Mouse (Mus musculus): ENCODE results near the gene Spcs1. TPM values are rescaled to one million over a fixed set of nuclear protein-coding genes. Genes with fewer than 3 reads are reported as not detected.

Gene Spcs1
- 339 TPM for polyA plus RNA-seq (2017; shearing (Covaris generic))

GRCm38 (mm10) chr14:31001307-31002205, at the start of gene Spcs1, which contains the start of gene Glt8d1:
Gene Spcs1, minus strand, starts transcription at chr14:31001672.
Gene Glt8d1, plus strand, starts transcription at chr14:31001400.

DNA sequence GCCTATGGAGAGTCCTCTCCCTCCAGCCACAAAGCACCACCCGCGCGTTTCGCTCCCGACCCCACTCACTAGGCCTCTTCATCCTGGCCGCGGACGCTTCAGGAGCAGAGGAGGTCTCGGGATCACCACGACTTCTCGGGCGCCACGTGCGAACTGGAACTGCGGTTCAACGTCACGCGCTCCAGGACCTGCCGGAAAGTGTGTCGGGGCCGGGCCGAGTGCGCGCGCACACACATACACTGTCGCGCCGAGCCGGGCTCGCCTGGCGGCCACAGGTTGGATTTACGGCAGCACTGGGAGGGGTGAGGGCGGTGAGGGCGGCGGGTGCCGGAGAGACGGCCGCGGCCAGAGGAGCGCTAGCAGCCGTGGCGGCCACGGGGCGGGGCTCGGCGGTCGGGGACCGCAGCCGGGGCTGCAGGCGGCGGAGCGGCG, 17.4 kb upstream of the Spcs1 start, which contains the start of the genes Pbrm1 and Gnl3:
Pbrm1 (plus strand) TSS at position 279 of the 432 bp plus-strand sequence.
Gnl3 (minus strand) TSS at position 293 of the 432 bp plus-strand sequence.

GRCm38 (mm10) chr14:30951154-30951825, 50.2 kb downstream of the Spcs1 start, which contains the start of gene Nek4:
Gene Nek4, plus strand, starts transcription at chr14:30951377.

Other genes starting within 250 kb of the Spcs1 start
- 5.2 TPM for gene Tmem110, start 176.1 kb downstream of the Spcs1 start, polyA plus RNA-seq (2017; shearing (Covaris generic))
- gene Mustn1, start 122.5 kb downstream of the Spcs1 start, polyA plus RNA-seq (2017; shearing (Covaris generic)): 0.39 TPM
- not detected for gene Itih4, start 115.2 kb downstream of the Spcs1 start, polyA plus RNA-seq (2017; shearing (Covaris generic))
- not detected for gene Itih3, start 77.9 kb downstream of the Spcs1 start, polyA plus RNA-seq (2017; shearing (Covaris generic))
- gene Itih1, start 58.4 kb downstream of the Spcs1 start, polyA plus RNA-seq (2017; shearing (Covaris generic)): not detected
- gene Nek4, start 50.3 kb downstream of the Spcs1 start, polyA plus RNA-seq (2017; shearing (Covaris generic)): 11.8 TPM
- gene Glt8d1, start 272 bp downstream of the Spcs1 start, polyA plus RNA-seq (2017; shearing (Covaris generic)): 9.1 TPM
- 52.6 TPM for gene Pbrm1, start 17.5 kb upstream of the Spcs1 start, polyA plus RNA-seq (2017; shearing (Covaris generic))
- 77.3 TPM for gene Gnl3, start 17.5 kb upstream of the Spcs1 start, polyA plus RNA-seq (2017; shearing (Covaris generic))
- gene Smim4, start 127.3 kb upstream of the Spcs1 start, polyA plus RNA-seq (2017; shearing (Covaris generic)): 60.7 TPM
- gene Nt5dc2, start 129.4 kb upstream of the Spcs1 start, polyA plus RNA-seq (2017; shearing (Covaris generic)): 0.45 TPM
- 3.5 TPM for gene Stab1, start 167.0 kb upstream of the Spcs1 start, polyA plus RNA-seq (2017; shearing (Covaris generic))
- gene Tnnc1, start 206.6 kb upstream of the Spcs1 start, polyA plus RNA-seq (2017; shearing (Covaris generic)): not detected
- 201 TPM for gene Nisch, start 215.3 kb upstream of the Spcs1 start, polyA plus RNA-seq (2017; shearing (Covaris generic))
- not detected for gene Sema3g, start 216.2 kb upstream of the Spcs1 start, polyA plus RNA-seq (2017; shearing (Covaris generic))
- 15.6 TPM for gene Phf7, start 249.6 kb upstream of the Spcs1 start, polyA plus RNA-seq (2017; shearing (Covaris generic))
- 112 TPM for gene Bap1, start 249.8 kb upstream of the Spcs1 start, polyA plus RNA-seq (2017; shearing (Covaris generic))

Data from inflammation-experienced regulatory T-cells, adult 16 weeks (primary cell).